Mouse (Mus musculus): Measurements from ENCODE around the gene Cyp4a31. TPM values are rescaled to one million over a fixed set of nuclear protein-coding genes. Genes with fewer than 3 reads are reported as not detected.
"Not testable (repeated sequence)": the region's sequence is repeated elsewhere in the genome, so short reads cannot be mapped to it uniquely, and the experiment has no call there.

Cyp4a31 gene
- polyA plus RNA-seq, 1 experiment: 0.04 TPM

DNA sequence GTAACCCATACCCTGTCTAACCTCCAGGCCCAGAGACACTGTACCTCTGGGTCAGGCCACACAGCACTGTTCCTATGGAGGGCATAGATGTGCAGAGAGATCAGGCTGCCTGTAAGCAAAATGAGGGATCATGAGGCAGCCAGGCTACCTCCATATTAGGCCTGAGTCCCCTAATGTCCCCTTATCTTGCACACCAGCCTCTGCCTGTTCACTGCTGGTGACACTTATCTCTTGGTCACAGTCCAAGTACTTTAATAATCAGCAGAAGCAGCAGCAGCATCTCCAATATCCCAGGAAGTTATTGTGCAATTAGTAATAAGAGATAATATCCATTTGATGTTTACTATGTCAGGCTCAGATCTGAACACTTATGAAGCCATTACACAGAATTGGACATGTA, 19.6 kb downstream of the Cyp4a31 start:
- H3K4me1 ChIP-seq (replicated peaks; ENCODE audit: control insufficient read depth, insufficient read depth, low read length): no peaks in the 10 kb centered on the region
- no peak overlapping the region for H3K4me3 ChIP-seq (ENCODE audit: control insufficient read depth, insufficient read depth, low read length)
- H3K27ac ChIP-seq (ENCODE audit: control insufficient read depth, insufficient read depth, low read length): no peak overlapping the region
- H3K27me3 ChIP-seq (ENCODE audit: control insufficient read depth, insufficient read depth, low read length): no peaks in the 10 kb centered on the region
- no peak for TF ChIP-seq POLR2A (IDR thresholded peaks at IDR 0.05; ENCODE audit: control insufficient read depth, extremely low read depth, insufficient read depth, low read length, poor library complexity)
- no peak for TF ChIP-seq CTCF (IDR thresholded peaks at IDR 0.05; ENCODE audit: borderline replicate concordance, control insufficient read depth, extremely low read depth, insufficient read depth, low read length, poor library complexity)
- H3K36me3 ChIP-seq (ENCODE audit: control insufficient read depth, insufficient read depth, low read length): no peaks in the 10 kb centered on the region
- no peak for DNase-seq

DNA sequence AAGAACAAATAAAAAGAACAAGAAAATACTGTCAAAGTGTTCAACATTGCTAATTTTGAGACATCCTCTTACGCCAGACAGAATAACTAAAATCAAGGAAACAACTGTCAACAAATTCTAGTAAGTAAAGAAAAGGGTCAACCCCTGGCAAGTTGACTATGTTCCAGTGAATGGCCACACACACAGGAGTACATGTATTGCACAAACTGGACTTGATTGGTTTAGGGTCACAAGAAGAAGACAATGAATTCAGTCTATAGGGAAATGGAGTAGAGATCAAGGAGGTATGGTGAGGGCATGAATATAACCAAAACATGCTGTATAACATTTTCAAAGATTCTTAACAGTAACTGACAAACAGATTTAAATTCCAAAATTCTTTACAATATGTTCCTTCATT, 32.9 kb downstream of the Cyp4a31 start:
- no peak overlapping the region for H3K4me3 ChIP-seq (ENCODE audit: control insufficient read depth, insufficient read depth, low read length)
- H3K27me3 ChIP-seq (ENCODE audit: control insufficient read depth, insufficient read depth, low read length): no peaks in the 10 kb centered on the region
- TF ChIP-seq CTCF (IDR thresholded peaks at IDR 0.05; ENCODE audit: borderline replicate concordance, control insufficient read depth, extremely low read depth, insufficient read depth, low read length, poor library complexity) (no peak), POLR2A (IDR thresholded peaks at IDR 0.05; ENCODE audit: control insufficient read depth, extremely low read depth, insufficient read depth, low read length, poor library complexity) (no peak)
- H3K27ac ChIP-seq (ENCODE audit: control insufficient read depth, insufficient read depth, low read length): no peak overlapping the region
- DNase-seq: no peak
- H3K36me3 ChIP-seq (ENCODE audit: control insufficient read depth, insufficient read depth, low read length): no peaks in the 10 kb centered on the region
- no peaks in the 10 kb centered on the region for H3K4me1 ChIP-seq (replicated peaks; ENCODE audit: control insufficient read depth, insufficient read depth, low read length)
- 96% methylated on average over 1 of the region's 1 CpGs for WGBS

DNA sequence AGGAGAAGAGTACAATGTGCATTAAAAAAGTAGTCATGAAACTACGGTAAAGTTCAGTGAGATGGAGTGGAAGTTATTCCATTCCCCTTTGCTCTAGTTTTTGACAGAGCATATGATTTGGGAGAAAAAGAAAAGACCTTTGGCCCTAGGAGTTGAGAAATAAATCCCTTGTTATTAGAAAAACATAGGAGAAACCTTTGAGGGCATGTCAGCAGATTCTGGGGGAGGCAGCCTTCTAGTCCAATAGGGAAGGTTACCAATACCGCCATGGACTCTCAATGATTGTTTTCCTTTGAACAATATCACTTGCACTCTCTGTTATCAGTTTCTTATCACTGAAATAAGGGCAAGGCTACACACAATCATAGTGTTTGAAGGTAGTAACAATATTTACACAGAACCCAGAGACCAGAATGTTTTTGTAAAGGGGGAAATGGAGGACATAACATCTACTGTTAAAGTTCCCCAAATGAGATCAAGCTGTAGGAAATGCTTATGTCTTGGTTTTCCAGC, 33.4 kb downstream of the Cyp4a31 start:
- Histone ChIP-seq H3K4me3 (ENCODE audit: control insufficient read depth, insufficient read depth, low read length) (no peak overlapping the region), H3K27me3 (ENCODE audit: control insufficient read depth, insufficient read depth, low read length) (no peaks in the 10 kb centered on the region), H3K27ac (ENCODE audit: control insufficient read depth, insufficient read depth, low read length) (no peak overlapping the region), H3K4me1 (replicated peaks; ENCODE audit: control insufficient read depth, insufficient read depth, low read length) (no peaks in the 10 kb centered on the region), H3K36me3 (ENCODE audit: control insufficient read depth, insufficient read depth, low read length) (no peaks in the 10 kb centered on the region)
- 82% methylated on average over 2 of the region's 2 CpGs for WGBS
- TF ChIP-seq CTCF (IDR thresholded peaks at IDR 0.05; ENCODE audit: borderline replicate concordance, control insufficient read depth, extremely low read depth, insufficient read depth, low read length, poor library complexity) (no peak), POLR2A (IDR thresholded peaks at IDR 0.05; ENCODE audit: control insufficient read depth, extremely low read depth, insufficient read depth, low read length, poor library complexity) (no peak)
- no peak for DNase-seq

DNA sequence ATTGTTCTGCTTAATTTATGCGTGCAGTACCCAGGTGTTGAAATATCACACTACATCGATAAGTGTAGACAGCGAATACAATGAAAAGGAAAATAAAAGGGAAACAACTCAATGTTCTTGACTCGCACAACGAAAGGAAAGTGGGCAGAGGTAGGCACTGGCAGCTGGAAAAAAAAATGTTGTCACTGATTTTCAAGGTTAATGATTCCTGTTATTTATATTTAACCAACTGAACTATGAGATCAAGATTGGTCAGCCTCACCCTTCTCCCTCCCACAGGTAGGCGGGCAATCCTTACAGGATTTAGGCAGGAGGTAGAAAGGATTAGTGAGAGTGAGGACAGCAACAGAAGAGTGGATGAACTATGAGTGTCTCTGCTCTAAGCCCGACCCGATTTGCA, 37.2 kb downstream of the Cyp4a31 start, which contains the start of gene Cyp4a32:
Gene Cyp4a32 (plus strand): TSS at position 359 of the 400 bp plus-strand sequence.
- H3K4me3 ChIP-seq (ENCODE audit: control insufficient read depth, insufficient read depth, low read length); H3K36me3 ChIP-seq (ENCODE audit: control insufficient read depth, insufficient read depth, low read length); H3K27ac ChIP-seq (ENCODE audit: control insufficient read depth, insufficient read depth, low read length); H3K27me3 ChIP-seq (ENCODE audit: control insufficient read depth, insufficient read depth, low read length); H3K4me1 ChIP-seq (replicated peaks; ENCODE audit: control insufficient read depth, insufficient read depth, low read length); DNase-seq: not testable (repeated sequence)
- 97% methylated on average over 8 of the region's 8 CpGs for WGBS

DNA sequence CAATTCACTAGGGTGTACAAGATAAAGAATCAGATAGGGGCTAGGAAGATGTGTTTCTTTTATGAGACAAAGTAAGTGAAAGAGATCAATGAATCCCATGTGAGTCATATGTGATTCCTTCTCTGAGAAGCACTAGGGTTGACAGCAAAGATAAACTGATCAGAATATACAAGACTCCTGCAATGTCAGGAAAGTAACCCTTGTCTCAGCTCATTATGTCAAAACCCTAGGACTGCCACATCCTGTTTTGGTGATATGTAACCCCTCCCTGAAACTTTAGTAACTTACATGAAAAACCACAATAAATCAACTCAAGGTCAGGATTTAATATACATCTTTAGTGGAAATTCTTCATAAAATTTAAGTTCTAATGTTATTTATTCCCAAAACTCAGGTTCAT, 50.6 kb downstream of the Cyp4a31 start:
- no peaks in the 10 kb centered on the region for H3K36me3 ChIP-seq (ENCODE audit: control insufficient read depth, insufficient read depth, low read length)
- H3K4me1 ChIP-seq (replicated peaks; ENCODE audit: control insufficient read depth, insufficient read depth, low read length): no peaks in the 10 kb centered on the region
- no peak for TF ChIP-seq CTCF (IDR thresholded peaks at IDR 0.05; ENCODE audit: borderline replicate concordance, control insufficient read depth, extremely low read depth, insufficient read depth, low read length, poor library complexity)
- no peak for TF ChIP-seq POLR2A (IDR thresholded peaks at IDR 0.05; ENCODE audit: control insufficient read depth, extremely low read depth, insufficient read depth, low read length, poor library complexity)
- H3K27me3 ChIP-seq (ENCODE audit: control insufficient read depth, insufficient read depth, low read length): no peaks in the 10 kb centered on the region
- H3K27ac ChIP-seq (ENCODE audit: control insufficient read depth, insufficient read depth, low read length): no peak overlapping the region
- no peak overlapping the region for H3K4me3 ChIP-seq (ENCODE audit: control insufficient read depth, insufficient read depth, low read length)
- DNase-seq: no peak

DNA sequence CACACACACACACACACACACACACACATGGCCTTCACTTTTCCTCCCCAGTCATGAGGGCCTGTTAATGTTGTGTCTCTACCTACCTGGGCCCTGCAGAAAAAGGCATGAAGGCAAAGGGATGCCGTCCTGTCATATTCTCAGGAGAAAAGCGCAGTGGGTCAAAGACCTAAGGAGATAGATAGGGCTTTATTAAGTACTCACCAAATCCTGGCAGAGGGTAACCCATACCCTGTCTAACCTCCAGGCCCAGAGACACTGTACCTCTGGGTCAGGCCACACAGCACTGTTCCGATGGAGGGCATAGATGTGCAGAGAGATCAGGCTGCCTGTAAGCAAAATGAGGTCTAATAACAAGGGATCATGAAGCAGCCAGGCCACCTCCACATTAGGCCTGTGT, 62.1 kb downstream of the Cyp4a31 start:
- not testable (repeated sequence) for H3K36me3 ChIP-seq (ENCODE audit: control insufficient read depth, insufficient read depth, low read length); DNase-seq; H3K4me1 ChIP-seq (replicated peaks; ENCODE audit: control insufficient read depth, insufficient read depth, low read length); H3K27me3 ChIP-seq (ENCODE audit: control insufficient read depth, insufficient read depth, low read length); H3K27ac ChIP-seq (ENCODE audit: control insufficient read depth, insufficient read depth, low read length); H3K4me3 ChIP-seq (ENCODE audit: control insufficient read depth, insufficient read depth, low read length)
- WGBS: 96% methylated on average over 3 of the region's 3 CpGs

Other genes starting within 250 kb of the Cyp4a31 start
- 0.11 TPM in 2 replicates for gene Cyp4a12b, start 152.0 kb upstream of the Cyp4a31 start, polyA plus RNA-seq (2012; rRNA removed)
- gene Cyp4a30b, start 111.0 kb upstream of the Cyp4a31 start, polyA plus RNA-seq (2012; rRNA removed): not detected in 2 replicates
- 0.11 and 0.45 TPM in 2 replicates for gene Cyp4a14, start 67.5 kb upstream of the Cyp4a31 start, polyA plus RNA-seq (2012; rRNA removed)
- gene Cyp4a10, start 45.4 kb upstream of the Cyp4a31 start, polyA plus RNA-seq (2012; rRNA removed): 0.07 and 0.83 TPM in 2 replicates
- gene Cyp4a32, start 37.3 kb downstream of the Cyp4a31 start, polyA plus RNA-seq (2012; rRNA removed): not detected in 2 replicates
- 6.2 and 9.2 TPM in 2 replicates for gene Cyp4b1, start 84.1 kb downstream of the Cyp4a31 start, polyA plus RNA-seq (2012; rRNA removed)
- 31.2 and 32.2 TPM in 2 replicates for gene Efcab14, start 174.1 kb downstream of the Cyp4a31 start, polyA plus RNA-seq (2012; rRNA removed)
- 0.71 and 0.87 TPM in 2 replicates for gene Tex38, start 217.4 kb downstream of the Cyp4a31 start, polyA plus RNA-seq (2012; rRNA removed)
- gene Atpaf1, start 221.2 kb downstream of the Cyp4a31 start, polyA plus RNA-seq (2012; rRNA removed): 30.2 and 37.5 TPM in 2 replicates